Mouse (Mus musculus) right cerebral cortex, postnatal 10 days (tissue): Measurements from ENCODE around the gene Pigb.

Experiments
- DNase-seq, 2 experiments: peaks; one replicate each; pipeline ENCODE4 v3.0.0; 2021; ENCODE audit warnings: low spot score in 2 of 2

The Pigb gene

GRCm38 (mm10) chr9:72992576-72992975 lies 47.6 kb downstream of the Pigb start:
- DNase-seq, result no peak

GRCm38 (mm10) chr9:72991420-72991819 lies 48.8 kb downstream of the Pigb start:
- no peak for DNase-seq

- DNase-seq, result no peak
Measured at GRCm38 (mm10) chr9:72988706-72989105, 51.5 kb downstream of the Pigb start.

GRCm38 (mm10) chr9:72987703-72988102 lies 52.5 kb downstream of the Pigb start:
- no peak for DNase-seq

GRCm38 (mm10) chr9:72985250-72986220 lies 54.6 kb downstream of the Pigb start, which contains the start of the genes Ccpg1os and Ccpg1:
TSS of gene Ccpg1os (minus strand) at chr9:72985382.
TSS of gene Ccpg1 (plus strand) at chr9:72985429.
- peak; percentile 99 for DNase-seq

- no peak for DNase-seq
Measured at GRCm38 (mm10) chr9:72983066-72983465, 57.1 kb downstream of the Pigb start.

- no peak for DNase-seq
Measured at GRCm38 (mm10) chr9:72975242-72975641, 64.9 kb downstream of the Pigb start.

GRCm38 (mm10) chr9:72974734-72975133 lies 65.4 kb downstream of the Pigb start:
- DNase-seq, result no peak

- DNase-seq, result no peak
Measured at GRCm38 (mm10) chr9:72972984-72973383, 67.2 kb downstream of the Pigb start.

GRCm38 (mm10) chr9:72972435-72972834 lies 67.7 kb downstream of the Pigb start:
- DNase-seq, result no peak

GRCm38 (mm10) chr9:72969874-72970273 lies 70.3 kb downstream of the Pigb start:
- no peak for DNase-seq

GRCm38 (mm10) chr9:72968349-72969061 lies 71.7 kb downstream of the Pigb start:
- DNase-seq, result peak; percentile 77 to 87

GRCm38 (mm10) chr9:72961959-72962358 lies 78.2 kb downstream of the Pigb start:
- DNase-seq, result no peak

- DNase-seq, result no peak
Measured at GRCm38 (mm10) chr9:72961346-72961745, 78.8 kb downstream of the Pigb start.

GRCm38 (mm10) chr9:72958521-72959450 lies 81.4 kb downstream of the Pigb start, which contains the start of the genes Dyx1c1 and Gm44503:
TSS of gene Dyx1c1 (plus strand) at chr9:72958785.
TSS of gene Gm44503 (plus strand) at chr9:72958852.
- peak; percentile 90 to 91 for DNase-seq
